Mouse (Mus musculus) myocyte (in vitro differentiated cells): Measurements from ENCODE around the gene Hydin. TPM values are rescaled to one million over a fixed set of nuclear protein-coding genes. Genes with fewer than 3 reads are reported as not detected.
A peak's percentile ranks its signal among the peaks of the same experiment; 100 is the strongest.
"Not testable (repeated sequence)": the region's sequence is repeated elsewhere in the genome, so short reads cannot be mapped to it uniquely, and the experiment has no call there.

Experiments
- H3K27me3 ChIP-seq: one replicate; pipeline ENCODE4 v1.6.1; 2011; ENCODE audit not compliant: control insufficient read depth, insufficient read depth, insufficient read length
- H3K36me3 ChIP-seq: one replicate; pipeline ENCODE4 v1.6.1; 2011; ENCODE audit not compliant: control insufficient read depth, insufficient read depth
- H3K4me2 ChIP-seq: one replicate; pipeline ENCODE4 v1.6.1; 2011; ENCODE audit warnings: low read depth, control low read depth
- H3K4me3 ChIP-seq: one replicate; pipeline ENCODE4 v1.5.1; 2011; ENCODE audit warnings: mild to moderate bottlenecking, control low read depth, moderate library complexity
- H3K79me2 ChIP-seq: one replicate; pipeline ENCODE4 v1.6.1; 2011; ENCODE audit not compliant: control insufficient read depth, insufficient read depth
- H3ac ChIP-seq: one replicate; pipeline ENCODE4 v1.6.1; 2011; ENCODE audit not compliant: control insufficient read depth, insufficient read length
- CEBPB ChIP-seq: IDR thresholded peaks from 2 replicates; pipeline ENCODE4 v1.6.1; 2011; ENCODE audit warnings: mild to moderate bottlenecking, moderate library complexity; ENCODE audit not compliant: poor library complexity, insufficient read depth, severe bottlenecking
- E2F4 ChIP-seq: IDR thresholded peaks from one replicate; pipeline ENCODE4 v1.6.1; 2011; ENCODE audit warnings: mild to moderate bottlenecking, control low read depth, moderate library complexity; ENCODE audit not compliant: insufficient read depth
- MAX ChIP-seq: IDR thresholded peaks from one replicate; pipeline ENCODE4 v1.6.1; 2011; ENCODE audit warnings: low read depth, mild to moderate bottlenecking, control low read depth
- MYOD1 ChIP-seq, 3 experiments: IDR thresholded peaks; one replicate each; pipeline ENCODE4 v1.6.1; 2011; ENCODE audit warnings: control low read depth in 2 of 3, low read depth in 2 of 3, mild to moderate bottlenecking in 2 of 3, moderate library complexity in 1 of 3; ENCODE audit not compliant: insufficient read length in 2 of 3, control insufficient read depth in 1 of 3
- MYOG ChIP-seq, 3 experiments: IDR thresholded peaks; one replicate each; pipeline ENCODE4 v1.6.1; 2011; ENCODE audit warnings: control low read depth in 2 of 3, low read depth in 2 of 3, mild to moderate bottlenecking in 2 of 3; ENCODE audit not compliant: insufficient read length in 2 of 3, control insufficient read depth in 1 of 3, insufficient read depth in 1 of 3
- POLR2A ChIP-seq: IDR thresholded peaks from one replicate; pipeline ENCODE4 v1.6.1; 2011; ENCODE audit warnings: low read depth, mild to moderate bottlenecking, control low read depth, moderate library complexity; ENCODE audit not compliant: insufficient read length
- POLR2AphosphoS2 ChIP-seq: IDR thresholded peaks from one replicate; pipeline ENCODE4 v1.6.1; 2011; ENCODE audit warnings: low read depth, control low read depth; ENCODE audit not compliant: insufficient read length
- REST ChIP-seq: IDR thresholded peaks from one replicate; pipeline ENCODE4 v1.6.1; 2011; ENCODE audit warnings: mild to moderate bottlenecking, control low read depth, moderate library complexity; ENCODE audit not compliant: insufficient read depth, insufficient read length
- SRF ChIP-seq: IDR thresholded peaks from one replicate; pipeline ENCODE4 v1.6.1; 2011; ENCODE audit warnings: low read depth; ENCODE audit not compliant: control insufficient read depth, insufficient read length
- TCF12 ChIP-seq: IDR thresholded peaks from one replicate; pipeline ENCODE4 v1.6.1; 2011; ENCODE audit warnings: mild to moderate bottlenecking, control low read depth; ENCODE audit not compliant: poor library complexity, insufficient read depth, severe bottlenecking
- TCF3 ChIP-seq: IDR thresholded peaks from one replicate; pipeline ENCODE4 v1.6.1; 2011; ENCODE audit warnings: low read depth, control low read depth; ENCODE audit not compliant: insufficient read length
- USF1 ChIP-seq: IDR thresholded peaks from one replicate; pipeline ENCODE4 v1.6.1; 2011; ENCODE audit warnings: low read depth, mild to moderate bottlenecking, control low read depth, moderate library complexity
- polyA plus RNA-seq: library from polyadenylated mRNA; unstranded; fragments of >200 nt; fragmentation: generic; extraction: Trizol; gene quantifications from one replicate; pipeline ENCODE4 v1.2.1, GENCODE M21; 2012; ENCODE audit warnings: missing spikeins

Gene Hydin
- polyA plus RNA-seq, 1 experiment = 0.01 TPM

GRCm38 (mm10) chr8:110521851-110522250 is 255.1 kb downstream of the Hydin start:
- Histone ChIP-seq H3K27me3 (peaks cover 11% of the 10 kb centered on the region), H3K4me2 (no peak overlapping the region), H3K36me3 (no peaks in the 10 kb centered on the region), H3K79me2 (no peaks in the 10 kb centered on the region), H3K4me3 (no peak overlapping the region), H3ac (no peak overlapping the region)
- TF ChIP-seq TCF12 (no peak), TCF3 (no peak), REST (no peak), MYOD1 (IDR thresholded peaks at IDR 0.05; ENCODE audit: control insufficient read depth in 1 of 3, insufficient read length in 2 of 3, low read depth in 2 of 3) (no peak), POLR2AphosphoS2 (no peak), E2F4 (no peak), USF1 (no peak), MAX (no peak), MYOG (IDR thresholded peaks at IDR 0.05; ENCODE audit: control insufficient read depth in 1 of 3, insufficient read depth in 1 of 3, insufficient read length in 2 of 3, low read depth in 2 of 3) (no peak), SRF (no peak)

GRCm38 (mm10) chr8:110522495-110522894 is 255.7 kb downstream of the Hydin start:
- not testable (repeated sequence) for H3K4me3 ChIP-seq, H3ac ChIP-seq, H3K79me2 ChIP-seq, H3K36me3 ChIP-seq, H3K4me2 ChIP-seq
- H3K27me3 ChIP-seq = peaks cover 10% of the 10 kb centered on the region

GRCm38 (mm10) chr8:110522985-110523384 is 256.2 kb downstream of the Hydin start:
- Histone ChIP-seq H3K4me3 (no peak overlapping the region), H3K36me3 (no peaks in the 10 kb centered on the region), H3K27me3 (peaks cover 5% of the 10 kb centered on the region), H3ac (no peak overlapping the region), H3K79me2 (no peaks in the 10 kb centered on the region), H3K4me2 (no peak overlapping the region)
- TF ChIP-seq MAX (no peak), SRF (no peak), POLR2AphosphoS2 (no peak), MYOD1 (IDR thresholded peaks at IDR 0.05; ENCODE audit: control insufficient read depth in 1 of 3, insufficient read length in 2 of 3, low read depth in 2 of 3) (no peak)

GRCm38 (mm10) chr8:110525229-110525628 is 258.5 kb downstream of the Hydin start:
- no peak overlapping the region for H3K4me3 ChIP-seq
- no peaks in the 10 kb centered on the region for H3K36me3 ChIP-seq
- no peak overlapping the region for H3ac ChIP-seq
- TF ChIP-seq TCF12 = peak; percentile 12
- peak in 2 of 3 experiments; percentile 66 to 91 for TF ChIP-seq MYOG (IDR thresholded peaks at IDR 0.05; ENCODE audit: control insufficient read depth in 1 of 3, insufficient read depth in 1 of 3, insufficient read length in 2 of 3, low read depth in 2 of 3)
- peak in 1 of 3 experiments; percentile 81 for TF ChIP-seq MYOD1 (IDR thresholded peaks at IDR 0.05; ENCODE audit: control insufficient read depth in 1 of 3, insufficient read length in 2 of 3, low read depth in 2 of 3)
- no peak for TF ChIP-seq POLR2AphosphoS2
- no peak for TF ChIP-seq SRF
- peak; percentile 4 for TF ChIP-seq TCF3
- H3K4me2 ChIP-seq = no peak overlapping the region
- H3K27me3 ChIP-seq = peaks cover 5% of the 10 kb centered on the region
- H3K79me2 ChIP-seq = no peaks in the 10 kb centered on the region

- TF ChIP-seq SRF (no peak), MYOD1 (IDR thresholded peaks at IDR 0.05; ENCODE audit: control insufficient read depth in 1 of 3, insufficient read length in 2 of 3, low read depth in 2 of 3) (no peak), MYOG (IDR thresholded peaks at IDR 0.05; ENCODE audit: control insufficient read depth in 1 of 3, insufficient read depth in 1 of 3, insufficient read length in 2 of 3, low read depth in 2 of 3) (no peak), REST (no peak)
- no peaks in the 10 kb centered on the region for H3K79me2 ChIP-seq
- H3K27me3 ChIP-seq = peaks cover 22% of the 10 kb centered on the region
These were observed 263.4 kb downstream of the Hydin start for GRCm38 (mm10) chr8:110530008-110530762.

GRCm38 (mm10) chr8:110533781-110534180 is 267.0 kb downstream of the Hydin start:
- no peak overlapping the region for H3K4me2 ChIP-seq
- H3K27me3 ChIP-seq = peaks cover 32% of the 10 kb centered on the region
- no peaks in the 10 kb centered on the region for H3K79me2 ChIP-seq
- H3K4me3 ChIP-seq = no peak overlapping the region
- no peak overlapping the region for H3ac ChIP-seq
- no peak for TF ChIP-seq USF1
- TF ChIP-seq POLR2AphosphoS2 = no peak
- TF ChIP-seq CEBPB = no peak
- TF ChIP-seq TCF12 = no peak
- TF ChIP-seq SRF = no peak
- no peak for TF ChIP-seq TCF3
- no peak for TF ChIP-seq POLR2A
- no peak for TF ChIP-seq MYOG (IDR thresholded peaks at IDR 0.05; ENCODE audit: control insufficient read depth in 1 of 3, insufficient read depth in 1 of 3, insufficient read length in 2 of 3, low read depth in 2 of 3)
- no peak for TF ChIP-seq REST
- no peak for TF ChIP-seq MYOD1 (IDR thresholded peaks at IDR 0.05; ENCODE audit: control insufficient read depth in 1 of 3, insufficient read length in 2 of 3, low read depth in 2 of 3)
- no peak for TF ChIP-seq MAX
- no peak for TF ChIP-seq E2F4
- H3K36me3 ChIP-seq = no peaks in the 10 kb centered on the region

More at GRCm38 (mm10) chr8:110530008-110530762, 263.4 kb downstream of the Hydin start:
- no peaks in the 10 kb centered on the region for H3K36me3 ChIP-seq
- H3K4me3 ChIP-seq = no peak overlapping the region
- no peak overlapping the region for H3K4me2 ChIP-seq
- no peak overlapping the region for H3ac ChIP-seq
